Mouse (Mus musculus) stomach, postnatal 0 days (tissue): ENCODE data around the gene Dtx1.

Experiments
- CTCF ChIP-seq: IDR thresholded peaks from 2 replicates; pipeline ENCODE4 v1.5.1; 2016; ENCODE audit warnings: antibody characterized with exemption, low read depth, mild to moderate bottlenecking, moderate library complexity
- EP300 ChIP-seq: optimal IDR thresholded peaks from 2 replicates; pipeline ENCODE3; 2016; ENCODE audit warnings: antibody characterized with exemption

DNA sequence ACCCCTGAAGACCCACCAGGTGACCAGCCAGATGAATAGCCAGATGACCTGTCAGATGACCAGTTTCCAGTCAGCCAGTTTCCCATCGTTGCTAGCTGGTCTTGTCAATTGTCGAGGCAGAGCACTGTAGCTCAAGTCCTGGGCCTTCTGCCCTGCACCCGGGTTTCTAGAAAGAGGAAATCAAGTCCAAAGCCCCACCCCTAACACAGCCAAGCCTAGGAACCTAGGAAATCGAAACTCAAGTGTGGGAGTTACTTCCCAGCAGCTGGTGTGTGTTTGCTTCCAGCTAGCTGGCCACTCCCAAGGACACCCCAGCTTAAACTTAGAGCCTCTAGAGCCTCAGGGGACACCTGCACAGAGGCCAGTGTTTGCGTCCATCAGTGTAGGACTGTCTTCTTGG lies 38.0 kb upstream of the Dtx1 start, which contains the start of gene Oas2:
- no peak for TF ChIP-seq CTCF
- no peak for TF ChIP-seq EP300
